Mouse (Mus musculus) embryonic facial prominence, embryonic 13.5 days (tissue): ENCODE data around the gene Tigd3. TPM values are rescaled to one million over a fixed set of nuclear protein-coding genes. Genes with fewer than 3 reads are reported as not detected.

Experiments
- ATAC-seq: fragments of 200-750 bp; cut with Nextera tagmentation; 2 replicates; pipeline ENCODE4 v1.8.0; 2017; ENCODE audit warnings: low read depth; ENCODE audit not compliant: insufficient number of reproducible peaks, insufficient read depth, low FRiP score, low TSS enrichment
- H3K27ac ChIP-seq: fragments of 300-500 bp; sonication (generic); 2 replicates; pipeline ENCODE4 v1.5.1; 2015; ENCODE audit warnings: moderate library complexity, mild to moderate bottlenecking, inconsistent platforms
- H3K27me3 ChIP-seq: fragments of 300-500 bp; sonication (generic); 2 replicates; pipeline ENCODE4 v1.6.1; 2015; ENCODE audit warnings: mild to moderate bottlenecking, inconsistent platforms
- H3K36me3 ChIP-seq: fragments of 300-500 bp; sonication (generic); 2 replicates; pipeline ENCODE4 v1.6.1; 2015; ENCODE audit warnings: mild to moderate bottlenecking, inconsistent platforms
- H3K4me1 ChIP-seq: fragments of 300-500 bp; sonication (generic); 2 replicates; pipeline ENCODE4 v1.6.1; 2015; ENCODE audit warnings: inconsistent platforms
- H3K4me2 ChIP-seq: fragments of 300-500 bp; sonication (generic); 2 replicates; pipeline ENCODE4 v1.6.1; 2015; ENCODE audit warnings: moderate library complexity, mild to moderate bottlenecking, inconsistent platforms
- H3K4me3 ChIP-seq: fragments of 300-500 bp; sonication (generic); 2 replicates; pipeline ENCODE4 v1.5.1; 2015; ENCODE audit warnings: mild to moderate bottlenecking, inconsistent platforms
- H3K9ac ChIP-seq: fragments of 300-500 bp; sonication (generic); 2 replicates; pipeline ENCODE4 v1.6.1; 2015; ENCODE audit warnings: mild to moderate bottlenecking, inconsistent platforms
- H3K9me3 ChIP-seq: fragments of 300-500 bp; sonication (generic); 2 replicates; pipeline ENCODE4 v1.6.1; 2016; ENCODE audit warnings: inconsistent platforms
- WGBS: fragments of 180-500 bp; shearing (Covaris S2); methylation state at CpG from one replicate; pipeline ENCODE4 v1.1.7; 2015; ENCODE audit warnings: mixed read lengths; 5-methylcytosine and 5-hydroxymethylcytosine counted together
- polyA plus RNA-seq: library from polyadenylated mRNA; unstranded; fragments of >200 nt; fragmentation: Nextera tagmentation; extraction: Ambion mirVana; gene quantifications from 2 replicates; pipeline ENCODE4 v1.2.1, GENCODE M21; 2015

Gene Tigd3
- polyA plus RNA-seq, 1 experiment from 2014 or later = 4.7 TPM

GRCm38 (mm10) chr19:5851481-5851971 is 42.4 kb downstream of the Tigd3 start:
- Histone ChIP-seq H3K9ac (0 out of 2 replicates have a peak overlapping the region, but pooled peaks have one; percentile 51), H3K27ac (peak overlapping the region; percentile 62), H3K4me1 (peaks cover 44% of the 10 kb centered on the region), H3K27me3 (no peaks in the 10 kb centered on the region), H3K4me3 (no peak overlapping the region), H3K9me3 (no peaks in the 10 kb centered on the region), H3K36me3 (peaks cover 52% of the 10 kb centered on the region), H3K4me2 (no peak overlapping the region)
- 58% methylated on average over 5 of the region's 5 CpGs for WGBS
- ATAC-seq = no peak

- WGBS = 78% methylated on average over 3 of the region's 3 CpGs
Observed at GRCm38 (mm10) chr19:5850860-5851259, 43.1 kb downstream of the Tigd3 start.

GRCm38 (mm10) chr19:5849843-5850527 is 44.0 kb downstream of the Tigd3 start:
- ATAC-seq = 0 out of 2 replicates have a peak, but pooled peaks have one; percentile 12
- H3K4me2 ChIP-seq = peak overlapping the region; percentile 20
- peak overlapping the region; percentile 98 for H3K27ac ChIP-seq
- peaks cover 54% of the 10 kb centered on the region for H3K4me1 ChIP-seq
- no peaks in the 10 kb centered on the region for H3K27me3 ChIP-seq
- H3K36me3 ChIP-seq = peaks cover 36% of the 10 kb centered on the region
- 29% methylated on average over 11 of the region's 11 CpGs for WGBS
- H3K4me3 ChIP-seq = peak overlapping the region; percentile 14; the same call in 1 of the 2 replicates
- H3K9me3 ChIP-seq = no peaks in the 10 kb centered on the region
- peak overlapping the region; percentile 36 for H3K9ac ChIP-seq

More at GRCm38 (mm10) chr19:5850860-5851259, 43.1 kb downstream of the Tigd3 start:
- Histone ChIP-seq H3K4me2 (no peak overlapping the region), H3K36me3 (peaks cover 45% of the 10 kb centered on the region), H3K4me3 (no peak overlapping the region), H3K4me1 (peaks cover 49% of the 10 kb centered on the region), H3K9ac (no peak overlapping the region), H3K9me3 (no peaks in the 10 kb centered on the region), H3K27ac (no peak overlapping the region), H3K27me3 (no peaks in the 10 kb centered on the region)
- ATAC-seq = no peak

GRCm38 (mm10) chr19:5848826-5849672 is 44.9 kb downstream of the Tigd3 start:
- WGBS = 30% methylated on average over 13 of the region's 13 CpGs
- Histone ChIP-seq H3K4me3 (0 out of 2 replicates have a peak overlapping the region, but pooled peaks have one; percentile 7), H3K9me3 (no peaks in the 10 kb centered on the region), H3K27ac (peak overlapping the region; percentile 98), H3K9ac (peak overlapping the region; percentile 73), H3K4me1 (peaks cover 63% of the 10 kb centered on the region), H3K4me2 (peak overlapping the region; percentile 63), H3K36me3 (peaks cover 29% of the 10 kb centered on the region), H3K27me3 (no peaks in the 10 kb centered on the region)
- no peak for ATAC-seq

- Histone ChIP-seq H3K27ac (peak overlapping the region; percentile 98), H3K9me3 (no peaks in the 10 kb centered on the region), H3K9ac (peak overlapping the region; percentile 73), H3K4me2 (peak overlapping the region; percentile 63), H3K36me3 (peaks cover 25% of the 10 kb centered on the region), H3K4me1 (peaks cover 71% of the 10 kb centered on the region), H3K4me3 (no peak overlapping the region), H3K27me3 (no peaks in the 10 kb centered on the region)
- no peak for ATAC-seq
- WGBS = 32% methylated on average over 14 of the region's 14 CpGs
Observed at GRCm38 (mm10) chr19:5848032-5848825, 45.7 kb downstream of the Tigd3 start.

GRCm38 (mm10) chr19:5847306-5847796 is 46.6 kb downstream of the Tigd3 start:
- Histone ChIP-seq H3K27me3 (no peaks in the 10 kb centered on the region), H3K9ac (peak overlapping the region; percentile 73), H3K27ac (peak overlapping the region; percentile 98), H3K4me2 (peak overlapping the region; percentile 63), H3K9me3 (no peaks in the 10 kb centered on the region), H3K4me3 (0 out of 2 replicates have a peak overlapping the region, but pooled peaks have one; percentile 42), H3K4me1 (peaks cover 80% of the 10 kb centered on the region), H3K36me3 (peaks cover 16% of the 10 kb centered on the region)
- ATAC-seq = no peak
- 43% methylated on average over 4 of the region's 4 CpGs for WGBS

GRCm38 (mm10) chr19:5846557-5847305 is 47.2 kb downstream of the Tigd3 start:
- Histone ChIP-seq H3K9me3 (no peaks in the 10 kb centered on the region), H3K36me3 (peaks cover 10% of the 10 kb centered on the region), H3K4me3 (peak overlapping the region; percentile 42), H3K27me3 (no peaks in the 10 kb centered on the region), H3K9ac (peak overlapping the region; percentile 73), H3K4me2 (peak overlapping the region; percentile 63), H3K4me1 (peaks cover 85% of the 10 kb centered on the region), H3K27ac (peak overlapping the region; percentile 98)
- ATAC-seq = peak; percentile 71; the same call in 1 of the 2 replicates
- WGBS = 4% methylated on average over 16 of the region's 16 CpGs

- WGBS = 0% methylated on average over 7 of the region's 7 CpGs
- H3K4me2 ChIP-seq = peak overlapping the region; percentile 63
- peak overlapping the region; percentile 42 for H3K4me3 ChIP-seq
- peaks cover 4% of the 10 kb centered on the region; the same call in 1 of the 2 replicates for H3K36me3 ChIP-seq
- H3K9me3 ChIP-seq = no peaks in the 10 kb centered on the region
- H3K4me1 ChIP-seq = peaks cover 88% of the 10 kb centered on the region
- ATAC-seq = 0 out of 2 replicates have a peak, but pooled peaks have one; percentile 1
- H3K27me3 ChIP-seq = no peaks in the 10 kb centered on the region
- peak overlapping the region; percentile 73 for H3K9ac ChIP-seq
- peak overlapping the region; percentile 98 for H3K27ac ChIP-seq
Observed at GRCm38 (mm10) chr19:5846154-5846553, 47.8 kb downstream of the Tigd3 start.

GRCm38 (mm10) chr19:5845319-5846135 is 48.4 kb downstream of the Tigd3 start:
- Histone ChIP-seq H3K4me3 (peak overlapping the region; percentile 42), H3K36me3 (no peaks in the 10 kb centered on the region), H3K4me2 (peak overlapping the region; percentile 63), H3K9me3 (no peaks in the 10 kb centered on the region), H3K9ac (peak overlapping the region; percentile 73), H3K27me3 (no peaks in the 10 kb centered on the region), H3K27ac (peak overlapping the region; percentile 98), H3K4me1 (peaks cover 93% of the 10 kb centered on the region)
- WGBS = 4% methylated on average over 45 of the region's 45 CpGs
- peak; percentile 49; the same call in 1 of the 2 replicates for ATAC-seq
